Comparison of ENCODE assay signal across 8 mouse cellular contexts in the genomic region with DNA sequence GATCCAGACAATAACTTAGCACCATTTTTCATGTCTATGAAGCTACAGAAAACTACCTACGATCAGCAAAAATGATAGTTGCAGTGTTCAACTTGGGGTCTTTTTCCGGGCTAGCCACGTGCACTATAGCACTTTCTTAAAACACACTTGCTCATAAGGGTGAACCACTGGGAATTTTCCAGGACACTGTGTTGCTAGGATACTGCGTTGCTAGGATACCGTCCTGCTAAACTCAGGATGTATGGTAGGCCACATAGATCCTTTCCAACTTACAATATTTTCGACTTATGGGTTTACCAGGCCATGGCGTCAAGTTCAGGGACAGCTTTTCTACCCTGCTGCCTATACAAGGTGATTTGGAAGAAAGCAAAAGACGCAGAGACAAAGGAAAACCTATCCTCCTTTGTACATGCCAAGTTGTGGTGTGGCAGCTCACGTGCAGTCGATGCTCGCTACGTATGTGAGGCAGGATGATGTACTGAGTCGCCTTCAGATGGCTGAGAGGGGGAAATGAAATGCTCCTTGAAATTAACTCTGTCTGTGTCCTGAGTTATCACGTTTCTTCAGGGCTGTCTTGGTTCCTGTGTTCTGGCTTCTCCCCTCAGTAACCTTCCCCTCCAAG.
A peak's percentile ranks its signal among the peaks of the same experiment; 100 is the strongest.
DNase-seq lines count a peak whose midpoint lies in the region; ATAC-seq and TF ChIP-seq lines count a peak whose summit lies in the region.
"Had no signal": no experiment of that assay in that cellular context is flagged by ENCODE, and none has a peak within 500 bp of the region (broad histone marks: within the 10 kb centered on the region; RNA-seq: fewer than 3 reads in every experiment).

No protein-coding gene starts in this region.

- TF ChIP-seq POLR2A in thymus, adult 2 months (IDR thresholded peaks at IDR 0.05; ENCODE audit: control insufficient read depth, extremely low read depth, insufficient read depth, low read length, poor library complexity), result no peak

- H3K4me1 ChIP-seq in forebrain, postnatal 0 days (ENCODE audit: insufficient read depth), result peaks cover 12% of the 10 kb centered on the region
- H3K4me1 ChIP-seq in neural tube, embryonic 15.5 days, result peaks cover 39% of the 10 kb centered on the region
- H3K4me1 ChIP-seq in intestine, embryonic 15.5 days (replicated peaks), result no peaks in the 10 kb centered on the region
- H3K4me1 ChIP-seq in thymus, adult 2 months (replicated peaks; ENCODE audit: control insufficient read depth, insufficient read depth, low read length), result no peaks in the 10 kb centered on the region
- H3K4me1 ChIP-seq: liver, embryonic 15.5 days had no signal

- no peak overlapping the region for H3K9ac ChIP-seq in forebrain, postnatal 0 days
- H3K9ac ChIP-seq in neural tube, embryonic 15.5 days (replicated peaks), result no peak overlapping the region
- no peak overlapping the region for H3K9ac ChIP-seq in intestine, embryonic 15.5 days
- H3K9ac ChIP-seq: liver, embryonic 15.5 days had no signal

- peak overlapping the region; percentile 23 for H3K4me2 ChIP-seq in forebrain, postnatal 0 days (ENCODE audit: low read depth)
- H3K4me2 ChIP-seq in neural tube, embryonic 15.5 days, result 0 out of 2 replicates have a peak overlapping the region, but pooled peaks have one; percentile 0
- H3K4me2 ChIP-seq in intestine, embryonic 15.5 days (replicated peaks), result no peak overlapping the region
- H3K4me2 ChIP-seq: liver, embryonic 15.5 days had no signal

- peak; percentile 67 for DNase-seq in brain, embryonic 18.5 days (ENCODE audit: low read depth, low spot score)
- DNase-seq in forebrain, postnatal 0 days, result peak; percentile 87
- DNase-seq in left cerebral cortex, postnatal 10 days (ENCODE audit: extremely low spot score in 1 of 2, low spot score in 2 of 2), result peak; percentile 36 to 81
- DNase-seq in thymus, adult 2 months, result no peak
- no peak for DNase-seq in adrenal gland, postnatal 10 days

- WGBS in forebrain, postnatal 0 days, result 51% methylated on average over 14 of the region's 14 CpGs
- WGBS in neural tube, embryonic 15.5 days, result 44% methylated on average over 14 of the region's 14 CpGs
- 80% methylated on average over 14 of the region's 14 CpGs for WGBS in intestine, embryonic 15.5 days
- WGBS in thymus, adult 2 months, result 95% methylated on average over 14 of the region's 14 CpGs

- peak; percentile 90 for ATAC-seq in forebrain, postnatal 0 days
- ATAC-seq in neural tube, embryonic 15.5 days (ENCODE audit: low FRiP score), result peak; percentile 78; the same call in 1 of the 2 replicates
- no peak for ATAC-seq in intestine, embryonic 15.5 days

- no peaks in the 10 kb centered on the region for H3K9me3 ChIP-seq in forebrain, postnatal 0 days (ENCODE audit: low read length)
- no peaks in the 10 kb centered on the region for H3K9me3 ChIP-seq in neural tube, embryonic 15.5 days (replicated peaks)
- no peaks in the 10 kb centered on the region for H3K9me3 ChIP-seq in intestine, embryonic 15.5 days
- H3K9me3 ChIP-seq: liver, embryonic 15.5 days had no signal

- TF ChIP-seq CTCF in forebrain, postnatal 0 days (IDR thresholded peaks at IDR 0.05; ENCODE audit: low read depth), result no peak
- TF ChIP-seq CTCF in thymus, adult 2 months (IDR thresholded peaks at IDR 0.05; ENCODE audit: borderline replicate concordance, control insufficient read depth, extremely low read depth, insufficient read depth, low read length, poor library complexity), result no peak

- H3K4me3 ChIP-seq in forebrain, postnatal 0 days (ENCODE audit: low read depth, low read length), result no peak overlapping the region
- no peak overlapping the region for H3K4me3 ChIP-seq in neural tube, embryonic 15.5 days (replicated peaks)
- H3K4me3 ChIP-seq in intestine, embryonic 15.5 days (replicated peaks), result no peak overlapping the region
- no peak overlapping the region for H3K4me3 ChIP-seq in thymus, adult 2 months (ENCODE audit: control insufficient read depth, insufficient read depth, low read length)
- H3K4me3 ChIP-seq: liver, embryonic 15.5 days had no signal

- intact Hi-C loops in left cerebral cortex, postnatal 10 days (cut with DNase I), result no loop called here

- H3K27ac ChIP-seq in forebrain, postnatal 0 days (ENCODE audit: low read depth, low read length), result peak overlapping the region; percentile 72
- H3K27ac ChIP-seq in neural tube, embryonic 15.5 days (replicated peaks), result peak overlapping the region; percentile 29
- H3K27ac ChIP-seq in intestine, embryonic 15.5 days, result no peak overlapping the region
- H3K27ac ChIP-seq in thymus, adult 2 months (ENCODE audit: control insufficient read depth, insufficient read depth, low read length), result no peak overlapping the region
- H3K27ac ChIP-seq: liver, embryonic 15.5 days had no signal

- no peaks in the 10 kb centered on the region for H3K27me3 ChIP-seq in forebrain, postnatal 0 days (ENCODE audit: insufficient read depth, low read length)
- H3K27me3 ChIP-seq in neural tube, embryonic 15.5 days (replicated peaks), result no peaks in the 10 kb centered on the region
- no peaks in the 10 kb centered on the region for H3K27me3 ChIP-seq in intestine, embryonic 15.5 days (replicated peaks)
- H3K27me3 ChIP-seq in thymus, adult 2 months (ENCODE audit: control insufficient read depth, insufficient read depth, low read length), result no peaks in the 10 kb centered on the region
- H3K27me3 ChIP-seq: liver, embryonic 15.5 days had no signal

- H3K36me3 ChIP-seq in forebrain, postnatal 0 days (ENCODE audit: insufficient read depth), result no peaks in the 10 kb centered on the region
- H3K36me3 ChIP-seq in neural tube, embryonic 15.5 days, result no peaks in the 10 kb centered on the region
- H3K36me3 ChIP-seq in intestine, embryonic 15.5 days, result no peaks in the 10 kb centered on the region
- no peaks in the 10 kb centered on the region for H3K36me3 ChIP-seq in thymus, adult 2 months (ENCODE audit: control insufficient read depth, insufficient read depth, low read length)
- H3K36me3 ChIP-seq: liver, embryonic 15.5 days had no signal

Comparison
In these comparisons a context has a peak if more than half of its experiments do, and no peak if none do; other contexts are left out.
1. DNase-seq: peak in brain, embryonic 18.5 days (single experiment), forebrain, postnatal 0 days (single experiment) and left cerebral cortex, postnatal 10 days (2 of 2); none in thymus, adult 2 months (single experiment) and adrenal gland, postnatal 10 days (single experiment).
2. H3K27ac ChIP-seq: peak in forebrain, postnatal 0 days (single experiment) and neural tube, embryonic 15.5 days (single experiment); none in intestine, embryonic 15.5 days (single experiment) and thymus, adult 2 months (single experiment).